Mouse (Mus musculus) layer of hippocampus, postnatal 10 days (tissue): ENCODE measurements around the gene Ralgapa2. TPM values are rescaled to one million over a fixed set of nuclear protein-coding genes. Genes with fewer than 3 reads are reported as not detected.

Experiments
- DNase-seq, 2 experiments: peaks; one replicate each; pipeline ENCODE4 v3.0.0; 2021; ENCODE audit warnings: low spot score in 2 of 2
- total RNA-seq, 2 experiments: library from RNA; stranded (reverse); gene quantifications; 2 replicates each; pipeline ENCODE4 v1.2.3; 2021

Ralgapa2 gene
- total RNA-seq, 2 experiments from 2014 or later, result 20.1 to 30.4 TPM

- DNase-seq, result no peak
Observed at GRCm38 (mm10) chr2:146259787-146260560, 252.2 kb downstream of the Ralgapa2 start.

GRCm38 (mm10) chr2:146258736-146259469, 253.2 kb downstream of the Ralgapa2 start:
- DNase-seq, result no peak

GRCm38 (mm10) chr2:146257609-146258008, 254.5 kb downstream of the Ralgapa2 start:
- no peak for DNase-seq

GRCm38 (mm10) chr2:146257037-146257436, 255.1 kb downstream of the Ralgapa2 start:
- no peak for DNase-seq

- peak; percentile 38 to 56 for DNase-seq
Observed at GRCm38 (mm10) chr2:146256321-146256875, 255.7 kb downstream of the Ralgapa2 start.

- DNase-seq, result no peak
Observed at GRCm38 (mm10) chr2:146255636-146256035, 256.5 kb downstream of the Ralgapa2 start.

GRCm38 (mm10) chr2:146254387-146254786, 257.8 kb downstream of the Ralgapa2 start:
- no peak for DNase-seq

- peak; percentile 35 to 56 for DNase-seq
Observed at GRCm38 (mm10) chr2:146250236-146250904, 261.8 kb downstream of the Ralgapa2 start.

GRCm38 (mm10) chr2:146249033-146249432, 263.1 kb downstream of the Ralgapa2 start:
- DNase-seq, result no peak

GRCm38 (mm10) chr2:146247576-146247975, 264.6 kb downstream of the Ralgapa2 start:
- DNase-seq, result no peak

- DNase-seq, result no peak
Observed at GRCm38 (mm10) chr2:146246409-146247075, 265.6 kb downstream of the Ralgapa2 start.

GRCm38 (mm10) chr2:146245401-146245800, 266.7 kb downstream of the Ralgapa2 start:
- no peak for DNase-seq

GRCm38 (mm10) chr2:146244049-146244448, 268.1 kb downstream of the Ralgapa2 start:
- DNase-seq, result no peak

- DNase-seq, result no peak
Observed at GRCm38 (mm10) chr2:146239196-146239747, 272.9 kb downstream of the Ralgapa2 start.

- DNase-seq, result no peak
Observed at GRCm38 (mm10) chr2:146231485-146231884, 280.7 kb downstream of the Ralgapa2 start.

- no peak for DNase-seq
Observed at GRCm38 (mm10) chr2:146228435-146228834, 283.7 kb downstream of the Ralgapa2 start.

- DNase-seq, result no peak
Observed at GRCm38 (mm10) chr2:146227646-146228045, 284.5 kb downstream of the Ralgapa2 start.

GRCm38 (mm10) chr2:146226484-146226883, 285.7 kb downstream of the Ralgapa2 start:
- DNase-seq, result no peak

GRCm38 (mm10) chr2:146225818-146226217, 286.3 kb downstream of the Ralgapa2 start:
- no peak for DNase-seq

GRCm38 (mm10) chr2:146224141-146224540, 288.0 kb downstream of the Ralgapa2 start:
- DNase-seq, result no peak
